Mouse (Mus musculus) liver, embryonic 14.5 days (tissue): Measurements from ENCODE around the gene Lrrc8e. TPM values are rescaled to one million over a fixed set of nuclear protein-coding genes. Genes with fewer than 3 reads are reported as not detected.
A peak's percentile ranks its signal among the peaks of the same experiment; 100 is the strongest.

Experiments
- ATAC-seq: fragments of 200-750 bp; cut with Nextera tagmentation; 2 replicates; pipeline ENCODE4 v1.8.0; 2017; ENCODE audit warnings: moderate number of reproducible peaks, mild to moderate bottlenecking, moderate library complexity; ENCODE audit not compliant: insufficient read depth
- DNase-seq, 3 experiments: peaks; one replicate each; pipeline ENCODE4 v3.0.0-alpha.2; 2012 to 2013; ENCODE audit warnings: low read depth in 3 of 3, low spot score in 3 of 3
- H3K27ac ChIP-seq: fragments of 300-500 bp; sonication (generic); 2 replicates; pipeline ENCODE4 v1.5.1; 2014; ENCODE audit warnings: moderate library complexity, mild to moderate bottlenecking, control low read depth, inconsistent platforms
- H3K27me3 ChIP-seq: fragments of 300-500 bp; sonication (generic); 2 replicates; pipeline ENCODE4 v1.6.1; 2014; ENCODE audit warnings: mild to moderate bottlenecking, low read length, moderate library complexity; ENCODE audit not compliant: control insufficient read depth, insufficient read depth
- H3K36me3 ChIP-seq: fragments of 300-500 bp; sonication (generic); replicated peaks from 2 replicates; pipeline ENCODE4 v1.6.1; 2014; ENCODE audit warnings: low read depth; ENCODE audit not compliant: control insufficient read depth, insufficient read depth
- H3K4me1 ChIP-seq, 2 experiments: fragments of 200-500 bp in 1 of 2; fragments of 300-500 bp in 1 of 2; sonication (generic) in 1 of 2; replicated peaks; 2 replicates each; pipeline ENCODE4 v1.6.1; 2012 to 2014; ENCODE audit warnings: antibody characterized with exemption in 1 of 2, inconsistent platforms in 1 of 2, low read length in 1 of 2; ENCODE audit not compliant: control insufficient read depth in 2 of 2, insufficient read depth in 2 of 2
- H3K4me2 ChIP-seq: fragments of 300-500 bp; sonication (generic); 2 replicates; pipeline ENCODE4 v1.6.1; 2014; ENCODE audit warnings: low read depth, mild to moderate bottlenecking, control low read depth, moderate library complexity
- H3K4me3 ChIP-seq, 2 experiments: fragments of 200-500 bp in 1 of 2; fragments of 300-500 bp in 1 of 2; sonication (generic) in 1 of 2; 2 replicates each; pipeline ENCODE4 v1.5.1; 2012 to 2014; ENCODE audit warnings: low read depth in 2 of 2, low read length in 2 of 2, mild to moderate bottlenecking in 2 of 2, control low read depth in 1 of 2, inconsistent platforms in 1 of 2, moderate library complexity in 1 of 2; ENCODE audit not compliant: insufficient read depth in 1 of 2
- H3K9ac ChIP-seq: fragments of 300-500 bp; sonication (generic); replicated peaks from 2 replicates; pipeline ENCODE4 v1.6.1; 2014; ENCODE audit warnings: mild to moderate bottlenecking, control low read depth, moderate library complexity
- H3K9me3 ChIP-seq: fragments of 300-500 bp; sonication (generic); 2 replicates; pipeline ENCODE4 v1.6.1; 2016; ENCODE audit warnings: low read length, mixed read lengths; ENCODE audit not compliant: control insufficient read depth
- CTCF ChIP-seq: IDR thresholded peaks from 2 replicates; pipeline ENCODE4 v1.5.1; 2016; ENCODE audit warnings: antibody characterized with exemption, low read depth, control low read depth
- EP300 ChIP-seq: IDR thresholded peaks from 2 replicates; pipeline ENCODE4 v1.6.1; 2016; ENCODE audit warnings: antibody characterized with exemption, low read depth
- WGBS: fragments of 180-500 bp; shearing (Covaris S2); extraction: QIAGEN DNeasy Blood & Tissue Kit; methylation state at CpG from one replicate; pipeline ENCODE4 v1.1.7; 2014; ENCODE audit not compliant: insufficient replicate concordance; 5-methylcytosine and 5-hydroxymethylcytosine counted together
- polyA plus RNA-seq, 2 experiments: library from polyadenylated mRNA; depleted of rRNA in 1 of 2; stranded (reverse) in 1 of 2; unstranded in 1 of 2; fragments of >200 nt; fragmentation: Nextera tagmentation in 1 of 2; extraction: Ambion mirVana in 1 of 2; gene quantifications; 2 replicates each; pipeline versions ENCODE4 v1.2.1 to v1.2.3; 2012 to 2014

The Lrrc8e gene
- polyA plus RNA-seq, 2 experiments, result 0.03 to 0.13 TPM

DNA sequence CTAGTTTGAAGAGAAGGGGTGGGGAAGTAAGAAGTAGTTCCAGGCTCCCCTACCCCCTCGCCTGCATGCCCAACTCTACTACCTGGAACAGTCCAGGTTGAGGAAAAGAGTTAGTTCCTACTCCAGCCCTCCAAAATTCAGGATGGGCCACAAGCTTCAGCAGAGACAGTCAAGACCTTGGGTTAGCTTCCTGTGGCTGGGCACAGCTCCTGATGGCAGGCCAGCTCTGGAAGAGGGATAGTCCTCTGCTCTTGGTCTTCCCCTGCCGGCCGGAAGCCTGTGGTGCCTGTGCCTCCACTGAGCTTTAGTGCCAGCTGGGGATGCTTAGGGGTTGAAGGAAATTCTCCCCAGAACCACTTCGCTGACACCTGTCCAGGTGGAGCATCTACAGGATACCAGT, 304 bp upstream of the Lrrc8e start:
- WGBS, result 19% methylated on average over 4 of the region's 4 CpGs
- ATAC-seq (no peak), DNase-seq (no peak)
- Histone ChIP-seq H3K4me1 (peaks cover 0 to 3% of the 10 kb centered on the region in 2 experiments; a peak in 2 of 4 replicates), H3K9ac (no peak overlapping the region), H3K27me3 (peaks cover 15% of the 10 kb centered on the region), H3K36me3 (no peaks in the 10 kb centered on the region), H3K27ac (no peak overlapping the region), H3K9me3 (no peaks in the 10 kb centered on the region), H3K4me2 (peak overlapping the region; percentile 47), H3K4me3 (0 out of 4 replicates have a peak overlapping the region, but pooled peaks of 1 of the 2 experiments have one; percentile 0)
- TF ChIP-seq EP300 (no peak), CTCF (peak; percentile 15; the same call in 1 of the 2 replicates)

DNA sequence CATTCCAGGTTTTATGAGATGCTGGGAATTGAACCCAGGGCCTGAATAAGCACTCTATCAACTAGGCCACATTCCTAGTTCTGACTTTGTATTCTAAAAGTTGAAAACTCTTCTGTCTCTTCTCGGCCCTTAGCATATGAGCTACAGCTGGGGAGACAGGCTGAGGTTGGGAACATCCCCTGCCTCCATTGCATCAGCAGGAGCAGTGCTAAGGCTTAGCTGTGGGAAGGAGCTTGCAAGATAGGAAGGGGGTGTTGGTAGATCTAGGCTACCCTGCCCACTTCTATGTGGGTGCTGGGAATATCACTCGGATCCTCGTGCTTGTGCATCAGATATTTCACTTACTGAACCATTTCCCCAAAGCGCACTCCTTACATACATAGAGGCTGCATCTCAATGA, 1.3 kb downstream of the Lrrc8e start:
- no peak for ATAC-seq
- H3K27ac ChIP-seq, result no peak overlapping the region
- no peaks in the 10 kb centered on the region for H3K9me3 ChIP-seq
- H3K36me3 ChIP-seq, result no peaks in the 10 kb centered on the region
- 68% methylated on average over 4 of the region's 4 CpGs for WGBS
- H3K4me1 ChIP-seq, result peaks cover 0 to 3% of the 10 kb centered on the region in 2 experiments; a peak in 2 of 4 replicates
- no peak overlapping the region for H3K4me2 ChIP-seq
- H3K27me3 ChIP-seq, result peaks cover 15% of the 10 kb centered on the region
- no peak for TF ChIP-seq CTCF
- TF ChIP-seq EP300, result no peak
- no peak overlapping the region for H3K4me3 ChIP-seq
- DNase-seq, result no peak
- no peak overlapping the region for H3K9ac ChIP-seq

DNA sequence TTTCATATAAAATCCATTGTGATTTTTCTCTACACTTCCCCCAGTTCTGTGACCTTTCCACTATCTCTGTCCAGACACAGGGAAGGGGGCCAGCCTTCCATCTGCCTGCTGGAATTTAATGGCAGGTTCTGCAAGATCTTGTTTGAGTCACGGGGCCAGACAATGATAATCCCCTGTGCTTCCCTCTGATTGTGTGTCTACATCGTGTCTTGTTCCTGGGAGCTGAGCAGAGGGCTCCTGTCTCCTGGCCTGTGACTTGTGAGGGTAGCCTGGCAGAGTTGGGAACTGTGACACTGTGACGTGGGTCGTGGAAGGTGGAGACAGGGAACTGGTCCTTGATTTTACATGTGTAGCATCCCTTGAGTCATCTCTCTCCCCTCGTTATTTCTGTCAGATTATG, 3.2 kb downstream of the Lrrc8e start:
- 44% methylated on average over 5 of the region's 5 CpGs for WGBS
- H3K36me3 ChIP-seq, result no peaks in the 10 kb centered on the region
- H3K9ac ChIP-seq, result no peak overlapping the region
- H3K27me3 ChIP-seq, result peaks cover 15% of the 10 kb centered on the region
- H3K4me2 ChIP-seq, result no peak overlapping the region
- no peak for DNase-seq
- no peaks in the 10 kb centered on the region for H3K9me3 ChIP-seq
- no peak overlapping the region for H3K4me3 ChIP-seq
- peaks cover 0 to 3% of the 10 kb centered on the region in 2 experiments; a peak in 2 of 4 replicates for H3K4me1 ChIP-seq
- no peak for TF ChIP-seq EP300
- TF ChIP-seq CTCF, result no peak
- no peak for ATAC-seq
- no peak overlapping the region for H3K27ac ChIP-seq

DNA sequence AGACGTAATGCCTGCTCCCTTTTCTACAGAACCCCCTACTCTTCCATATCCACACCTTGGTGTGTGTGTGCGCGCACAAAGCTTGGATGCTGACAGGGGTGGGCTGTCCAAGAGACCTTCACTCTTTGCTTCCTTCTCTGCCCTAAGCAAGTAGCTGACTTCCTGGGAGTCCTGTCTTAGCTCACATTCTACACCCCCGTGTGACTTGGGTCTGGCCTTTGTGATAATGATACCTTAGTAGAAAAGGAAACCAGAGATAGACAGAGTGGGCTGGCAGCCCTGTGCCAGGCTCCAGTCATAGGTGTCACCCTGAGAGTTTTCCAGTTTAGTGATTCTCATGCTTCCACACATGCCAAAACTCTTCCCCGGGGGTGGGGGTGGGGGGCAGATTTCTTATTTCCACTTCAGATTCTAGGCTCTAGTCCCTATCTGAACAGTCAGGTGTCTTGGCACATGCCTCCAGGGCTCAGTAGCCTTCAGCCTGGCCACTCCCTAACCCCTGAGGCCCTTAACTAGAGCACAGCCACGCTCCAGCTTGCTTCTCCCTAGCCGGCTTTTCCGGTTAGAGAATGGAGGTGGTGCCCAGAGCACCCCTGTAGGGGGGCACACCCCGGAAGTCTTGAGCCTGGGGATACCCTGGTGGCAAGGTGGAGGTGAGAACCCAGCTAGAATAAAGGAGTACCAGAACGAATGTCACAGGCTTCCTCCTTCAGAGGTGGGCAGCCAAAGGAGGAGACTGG, 4.2 kb downstream of the Lrrc8e start:
- no peak for TF ChIP-seq EP300
- no peak for TF ChIP-seq CTCF
- no peak overlapping the region for H3K4me2 ChIP-seq
- H3K27ac ChIP-seq, result no peak overlapping the region
- DNase-seq, result no peak
- H3K36me3 ChIP-seq, result no peaks in the 10 kb centered on the region
- WGBS, result 38% methylated on average over 10 of the region's 10 CpGs
- no peaks in the 10 kb centered on the region for H3K9me3 ChIP-seq
- peaks cover 0 to 3% of the 10 kb centered on the region in 2 experiments; a peak in 2 of 4 replicates for H3K4me1 ChIP-seq
- peaks cover 15% of the 10 kb centered on the region for H3K27me3 ChIP-seq
- peak; percentile 29; the same call in 1 of the 2 replicates for ATAC-seq
- no peak overlapping the region for H3K4me3 ChIP-seq
- H3K9ac ChIP-seq, result no peak overlapping the region; the same call in 1 of the 2 replicates

DNA sequence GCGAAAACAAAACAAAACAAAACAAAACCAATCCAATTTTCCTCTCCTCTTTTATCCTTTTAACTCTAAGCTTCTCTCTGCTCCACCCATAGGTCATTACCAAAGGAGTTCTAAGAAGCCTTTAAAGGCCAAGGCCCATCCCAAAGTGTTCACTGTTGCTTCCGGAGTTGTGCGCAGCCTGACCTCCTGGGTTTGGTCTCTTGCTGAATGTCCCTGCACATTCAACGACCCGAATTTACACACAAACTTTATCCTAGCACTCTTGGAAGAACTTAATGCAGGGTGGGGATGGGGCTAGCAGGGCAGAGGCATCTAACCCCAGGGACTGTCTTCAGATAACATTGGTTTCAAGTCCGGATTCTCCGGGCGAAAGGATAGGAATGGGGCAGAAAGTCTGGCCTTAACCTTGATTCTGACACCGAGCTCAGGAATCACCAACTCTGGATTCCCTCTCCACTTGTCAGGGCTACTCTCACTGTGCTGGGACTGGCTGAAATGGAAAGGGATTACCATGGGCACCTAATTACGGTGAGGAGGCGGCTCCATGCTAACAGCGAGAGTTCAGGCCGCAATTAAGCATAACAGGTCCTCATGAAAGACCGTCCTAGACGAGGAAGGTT, 11.3 kb downstream of the Lrrc8e start:
- Histone ChIP-seq H3K9me3 (no peaks in the 10 kb centered on the region), H3K27me3 (no peaks in the 10 kb centered on the region), H3K9ac (peak overlapping the region; percentile 76), H3K27ac (peak overlapping the region; percentile 85), H3K4me2 (peak overlapping the region; percentile 83), H3K36me3 (peaks cover 3% of the 10 kb centered on the region), H3K4me3 (peak overlapping the region; percentile 77 to 81), H3K4me1 (peaks cover 11 to 21% of the 10 kb centered on the region in 2 experiments)
- TF ChIP-seq CTCF (no peak), EP300 (no peak)
- no peak for DNase-seq
- ATAC-seq, result no peak
- WGBS, result 17% methylated on average over 15 of the region's 15 CpGs
